Mouse (Mus musculus) midbrain, embryonic 14.5 days (tissue): ENCODE measurements at regions not wholly inside any gene's neighbourhood (a gene's known extent, or its start where the extent isn't known, plus 50 kb on each side); places are given as distances from the start of the nearest gene placed in this dataset.
A peak's percentile ranks its signal among the peaks of the same experiment; 100 is the strongest.

Experiments used
- ATAC-seq: fragments of 200-750 bp; cut with Nextera tagmentation; 2 replicates; pipeline ENCODE4 v1.8.0; 2017; ENCODE audit warnings: moderate number of reproducible peaks, moderate library complexity; ENCODE audit not compliant: low FRiP score, low TSS enrichment
- DNase-seq: peaks from one replicate; pipeline ENCODE4 v3.0.0-alpha.2; 2015
- H3K27ac ChIP-seq: fragments of 300-500 bp; sonication (generic); replicated peaks from 2 replicates; pipeline ENCODE4 v1.5.1; 2014; ENCODE audit warnings: mild to moderate bottlenecking, low read depth, low read length, moderate library complexity
- H3K27me3 ChIP-seq: fragments of 300-500 bp; sonication (generic); 2 replicates; pipeline ENCODE4 v1.6.1; 2014; ENCODE audit warnings: low read length, control low read depth, mixed read lengths; ENCODE audit not compliant: control insufficient read depth, insufficient read depth
- H3K36me3 ChIP-seq: fragments of 300-500 bp; sonication (generic); 2 replicates; pipeline ENCODE4 v1.6.1; 2014; ENCODE audit warnings: low read length, control low read depth; ENCODE audit not compliant: control insufficient read depth, insufficient read depth
- H3K4me1 ChIP-seq: fragments of 300-500 bp; sonication (generic); 2 replicates; pipeline ENCODE4 v1.6.1; 2014; ENCODE audit warnings: mild to moderate bottlenecking, antibody characterized with exemption, low read length, control low read depth; ENCODE audit not compliant: control insufficient read depth, insufficient read depth
- H3K4me2 ChIP-seq: fragments of 300-500 bp; sonication (generic); 2 replicates; pipeline ENCODE4 v1.6.1; 2014; ENCODE audit warnings: mild to moderate bottlenecking, low read length, moderate library complexity
- H3K4me3 ChIP-seq: fragments of 300-500 bp; sonication (generic); replicated peaks from 2 replicates; pipeline ENCODE4 v1.5.1; 2014; ENCODE audit warnings: low read depth, low read length
- H3K9ac ChIP-seq: fragments of 300-500 bp; sonication (generic); replicated peaks from 2 replicates; pipeline ENCODE4 v1.6.1; 2014; ENCODE audit warnings: mild to moderate bottlenecking, low read length, moderate library complexity
- H3K9me3 ChIP-seq: fragments of 300-500 bp; sonication (generic); 2 replicates; pipeline ENCODE4 v1.6.1; 2016; ENCODE audit warnings: low read length, control low read depth, mixed read lengths; ENCODE audit not compliant: control insufficient read depth
- WGBS: fragments of 180-500 bp; shearing (Covaris S2); extraction: QIAGEN DNeasy Blood & Tissue Kit; methylation state at CpG from one replicate; pipeline ENCODE4 v1.1.7; 2014; 5-methylcytosine and 5-hydroxymethylcytosine counted together

GRCm38 (mm10) chr15:26953818-26954385, 58.5 kb upstream of the Fbxl7 start:
- ATAC-seq (no peak), DNase-seq (peak; percentile 12)

GRCm38 (mm10) chr15:26958980-26959379, 63.6 kb upstream of the Fbxl7 start:
- 86% methylated on average over 2 of the region's 2 CpGs for WGBS
- Histone ChIP-seq H3K4me2 (no peak overlapping the region), H3K9ac (no peak overlapping the region), H3K27ac (no peak overlapping the region), H3K4me1 (peaks cover 4% of the 10 kb centered on the region; the same call in 1 of the 2 replicates), H3K9me3 (no peaks in the 10 kb centered on the region), H3K36me3 (no peaks in the 10 kb centered on the region), H3K27me3 (no peaks in the 10 kb centered on the region), H3K4me3 (no peak overlapping the region)
- ATAC-seq (no peak), DNase-seq (no peak)

More at GRCm38 (mm10) chr15:26953818-26954385, 58.5 kb upstream of the Fbxl7 start:
- peak overlapping the region; percentile 15; the same call in 1 of the 2 replicates for H3K4me2 ChIP-seq
- no peaks in the 10 kb centered on the region for H3K9me3 ChIP-seq
- H3K4me3 ChIP-seq: no peak overlapping the region
- H3K27me3 ChIP-seq: no peaks in the 10 kb centered on the region
- peaks cover 8% of the 10 kb centered on the region; the same call in 1 of the 2 replicates for H3K4me1 ChIP-seq
- no peak overlapping the region for H3K27ac ChIP-seq
- no peak overlapping the region for H3K9ac ChIP-seq
- WGBS: 16% methylated on average over 10 of the region's 10 CpGs
- no peaks in the 10 kb centered on the region for H3K36me3 ChIP-seq

- ATAC-seq (no peak), DNase-seq (peak; percentile 33)
- Histone ChIP-seq H3K4me1 (no peaks in the 10 kb centered on the region), H3K27me3 (no peaks in the 10 kb centered on the region), H3K9ac (no peak overlapping the region), H3K4me2 (no peak overlapping the region), H3K27ac (no peak overlapping the region), H3K9me3 (no peaks in the 10 kb centered on the region), H3K4me3 (no peak overlapping the region), H3K36me3 (no peaks in the 10 kb centered on the region)
- 41% methylated on average over 5 of the region's 5 CpGs for WGBS
These were observed 73.1 kb upstream of the Fbxl7 start for GRCm38 (mm10) chr15:26968392-26969025.

DNA sequence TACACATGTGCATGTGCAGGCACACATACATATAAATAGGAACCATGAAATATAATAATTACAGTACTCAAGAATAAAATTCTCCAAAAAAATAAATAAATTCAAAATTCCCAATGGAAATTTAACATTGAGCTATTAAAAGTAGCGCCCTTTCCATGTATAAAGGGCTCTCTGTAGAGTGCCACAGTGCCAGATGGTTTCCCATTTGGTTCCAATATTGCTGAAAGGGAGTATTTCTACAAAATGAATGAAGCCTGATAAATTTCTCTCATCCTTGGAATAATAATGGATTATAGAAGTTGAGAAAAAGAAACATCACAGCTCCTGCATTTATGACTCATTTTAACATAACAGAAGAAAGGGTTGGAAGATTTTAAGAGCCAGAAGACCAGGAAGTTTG, 75.4 kb upstream of the Fbxl7 start:
- H3K27me3 ChIP-seq: no peaks in the 10 kb centered on the region
- H3K36me3 ChIP-seq: no peaks in the 10 kb centered on the region
- no peak overlapping the region for H3K9ac ChIP-seq
- H3K4me3 ChIP-seq: no peak overlapping the region
- no peaks in the 10 kb centered on the region for H3K9me3 ChIP-seq
- DNase-seq (no peak), ATAC-seq (no peak)
- WGBS: 83% methylated on average over 1 of the region's 1 CpGs
- H3K4me2 ChIP-seq: no peak overlapping the region
- no peak overlapping the region for H3K27ac ChIP-seq
- H3K4me1 ChIP-seq: no peaks in the 10 kb centered on the region

GRCm38 (mm10) chr15:26993054-26993453, 97.7 kb upstream of the Fbxl7 start:
- WGBS: 49% methylated on average over 1 of the region's 1 CpGs
- ATAC-seq (no peak; the same call in 1 of the 2 replicates), DNase-seq (no peak)

DNA sequence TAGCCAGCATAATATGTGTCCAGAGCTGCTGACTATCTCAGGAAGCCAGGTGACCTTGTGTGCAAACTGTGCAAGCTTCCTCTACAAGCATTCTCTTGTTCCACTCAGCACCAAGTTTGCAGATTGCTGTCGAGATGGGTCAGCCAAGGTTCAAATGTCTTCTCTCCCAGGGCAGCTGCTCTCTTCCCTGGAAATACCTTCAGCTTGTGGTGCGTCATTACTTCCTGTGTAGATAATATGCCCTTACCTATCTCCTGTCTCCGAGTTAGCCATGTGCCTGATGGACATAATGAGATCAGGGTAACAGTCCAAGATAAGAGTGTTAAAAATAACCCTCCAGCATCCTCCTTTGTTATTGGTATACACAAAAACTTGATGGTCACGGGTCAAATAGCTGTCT, 113.7 kb upstream of the Fbxl7 start:
- DNase-seq (no peak), ATAC-seq (no peak)
- Histone ChIP-seq H3K9me3 (no peaks in the 10 kb centered on the region), H3K4me1 (peaks cover 5% of the 10 kb centered on the region; the same call in 1 of the 2 replicates), H3K36me3 (no peaks in the 10 kb centered on the region), H3K27ac (no peak overlapping the region), H3K27me3 (no peaks in the 10 kb centered on the region), H3K9ac (no peak overlapping the region), H3K4me2 (no peak overlapping the region), H3K4me3 (no peak overlapping the region)
- 90% methylated on average over 4 of the region's 4 CpGs for WGBS

More at GRCm38 (mm10) chr15:26993054-26993453, 97.7 kb upstream of the Fbxl7 start:
- Histone ChIP-seq H3K27me3 (no peaks in the 10 kb centered on the region), H3K4me3 (no peak overlapping the region), H3K4me1 (no peaks in the 10 kb centered on the region), H3K36me3 (no peaks in the 10 kb centered on the region), H3K4me2 (no peak overlapping the region), H3K9ac (no peak overlapping the region), H3K9me3 (no peaks in the 10 kb centered on the region), H3K27ac (no peak overlapping the region)

GRCm38 (mm10) chr15:27013906-27014658, 118.7 kb upstream of the Fbxl7 start:
- Histone ChIP-seq H3K4me2 (no peak overlapping the region; the same call in 1 of the 2 replicates), H3K4me1 (peaks cover 14% of the 10 kb centered on the region; the same call in 1 of the 2 replicates), H3K27ac (peak overlapping the region; percentile 52; the same call in 1 of the 2 replicates), H3K9ac (no peak overlapping the region), H3K27me3 (no peaks in the 10 kb centered on the region), H3K4me3 (no peak overlapping the region), H3K36me3 (no peaks in the 10 kb centered on the region), H3K9me3 (no peaks in the 10 kb centered on the region)
- WGBS: 7% methylated on average over 4 of the region's 4 CpGs
- ATAC-seq: peak; percentile 80; the same call in 1 of the 2 replicates
- peak; percentile 65 for DNase-seq

- H3K27me3 ChIP-seq: no peaks in the 10 kb centered on the region
- DNase-seq (no peak), ATAC-seq (no peak)
- no peaks in the 10 kb centered on the region for H3K9me3 ChIP-seq
- H3K4me3 ChIP-seq: no peak overlapping the region
- H3K9ac ChIP-seq: no peak overlapping the region
- peaks cover 14% of the 10 kb centered on the region; the same call in 1 of the 2 replicates for H3K4me1 ChIP-seq
- 4% methylated on average over 1 of the region's 1 CpGs for WGBS
- no peaks in the 10 kb centered on the region for H3K36me3 ChIP-seq
- no peak overlapping the region for H3K4me2 ChIP-seq
- no peak overlapping the region for H3K27ac ChIP-seq
These were observed 119.2 kb upstream of the Fbxl7 start for GRCm38 (mm10) chr15:27014659-27014974.
